Mouse (Mus musculus) hindbrain, embryonic 12.5 days (tissue): ENCODE measurements around the gene Rdh1. TPM values are rescaled to one million over a fixed set of nuclear protein-coding genes. Genes with fewer than 3 reads are reported as not detected.
"Not testable (repeated sequence)": the region's sequence is repeated elsewhere in the genome, so short reads cannot be mapped to it uniquely, and the experiment has no call there.

ENCODE experiments used
- ATAC-seq: fragments of 200-750 bp; cut with Nextera tagmentation; 2 replicates; pipeline ENCODE4 v1.8.0; 2017; ENCODE audit warnings: moderate TSS enrichment; ENCODE audit not compliant: low FRiP score
- H3K27ac ChIP-seq: fragments of 300-500 bp; sonication (generic); 2 replicates; pipeline ENCODE4 v1.5.1; 2016; ENCODE audit warnings: mild to moderate bottlenecking
- H3K27me3 ChIP-seq: fragments of 300-500 bp; sonication (generic); 2 replicates; pipeline ENCODE4 v1.6.1; 2016; ENCODE audit warnings: mild to moderate bottlenecking
- H3K36me3 ChIP-seq: fragments of 300-500 bp; sonication (generic); 2 replicates; pipeline ENCODE4 v1.6.1; 2016; ENCODE audit warnings: mild to moderate bottlenecking
- H3K4me1 ChIP-seq: fragments of 300-500 bp; sonication (generic); 2 replicates; pipeline ENCODE4 v1.6.1; 2016
- H3K4me2 ChIP-seq: fragments of 300-500 bp; sonication (generic); replicated peaks from 2 replicates; pipeline ENCODE4 v1.6.1; 2016; ENCODE audit warnings: mild to moderate bottlenecking
- H3K4me3 ChIP-seq: fragments of 300-500 bp; sonication (generic); 2 replicates; pipeline ENCODE4 v1.5.1; 2016; ENCODE audit warnings: mild to moderate bottlenecking
- H3K9ac ChIP-seq: fragments of 300-500 bp; sonication (generic); 2 replicates; pipeline ENCODE4 v1.6.1; 2016; ENCODE audit warnings: mild to moderate bottlenecking, moderate library complexity
- H3K9me3 ChIP-seq: fragments of 300-500 bp; sonication (generic); replicated peaks from 2 replicates; pipeline ENCODE4 v1.6.1; 2016; ENCODE audit warnings: mild to moderate bottlenecking
- WGBS: fragments of 180-500 bp; shearing (Covaris S2); methylation state at CpG from one replicate; pipeline ENCODE4 v1.1.7; 2016; 5-methylcytosine and 5-hydroxymethylcytosine counted together
- polyA plus RNA-seq: library from polyadenylated mRNA; unstranded; fragments of >200 nt; fragmentation: Nextera tagmentation; extraction: Ambion mirVana; gene quantifications from 2 replicates; pipeline ENCODE4 v1.2.1, GENCODE M21; 2016

Rdh1 gene
- polyA plus RNA-seq, 1 experiment from 2014 or later: not detected

GRCm38 (mm10) chr10:127802236-127802635 lies 42.7 kb downstream of the Rdh1 start:
- Histone ChIP-seq H3K9me3 (no peaks in the 10 kb centered on the region), H3K27me3 (no peaks in the 10 kb centered on the region), H3K9ac (no peak overlapping the region), H3K4me2 (no peak overlapping the region), H3K27ac (no peak overlapping the region), H3K4me1 (no peaks in the 10 kb centered on the region), H3K36me3 (no peaks in the 10 kb centered on the region), H3K4me3 (no peak overlapping the region)
- ATAC-seq: no peak
- WGBS: 80% methylated on average over 5 of the region's 5 CpGs

- H3K9ac ChIP-seq: no peak overlapping the region
- no peaks in the 10 kb centered on the region for H3K27me3 ChIP-seq
- H3K4me2 ChIP-seq: no peak overlapping the region
- ATAC-seq: no peak
- 58% methylated on average over 7 of the region's 7 CpGs for WGBS
- no peaks in the 10 kb centered on the region for H3K36me3 ChIP-seq
- no peak overlapping the region for H3K27ac ChIP-seq
- no peak overlapping the region for H3K4me3 ChIP-seq
- H3K9me3 ChIP-seq: no peaks in the 10 kb centered on the region
- H3K4me1 ChIP-seq: no peaks in the 10 kb centered on the region
Measured at GRCm38 (mm10) chr10:127804416-127804815, 44.9 kb downstream of the Rdh1 start.

- Histone ChIP-seq H3K27ac (no peak overlapping the region), H3K9me3 (peaks cover 6% of the 10 kb centered on the region; the same call in 1 of the 2 replicates), H3K9ac (no peak overlapping the region), H3K4me3 (no peak overlapping the region), H3K36me3 (no peaks in the 10 kb centered on the region), H3K4me1 (no peaks in the 10 kb centered on the region), H3K4me2 (no peak overlapping the region), H3K27me3 (no peaks in the 10 kb centered on the region)
- no peak for ATAC-seq
Measured at GRCm38 (mm10) chr10:127815888-127816287, 56.4 kb downstream of the Rdh1 start.

GRCm38 (mm10) chr10:127817268-127817910 lies 57.9 kb downstream of the Rdh1 start:
- not testable (repeated sequence) for H3K4me3 ChIP-seq, H3K9me3 ChIP-seq, H3K4me1 ChIP-seq, H3K27me3 ChIP-seq, H3K27ac ChIP-seq, H3K9ac ChIP-seq, ATAC-seq, H3K4me2 ChIP-seq, H3K36me3 ChIP-seq
- 79% methylated on average over 4 of the region's 4 CpGs for WGBS

Other genes with a start within 250 kb of the Rdh1 start
- gene Ndufa4l2, start 244.8 kb upstream of the Rdh1 start, polyA plus RNA-seq: 7.7 and 8.4 TPM in 2 replicates
- gene Shmt2, start 237.3 kb upstream of the Rdh1 start, polyA plus RNA-seq: 67.1 and 67.5 TPM in 2 replicates
- gene Nxph4, start 225.2 kb upstream of the Rdh1 start, polyA plus RNA-seq: 101 and 109 TPM in 2 replicates
- 111 and 115 TPM in 2 replicates for gene Lrp1, start 138.6 kb upstream of the Rdh1 start, polyA plus RNA-seq
- gene Stat6, start 116.7 kb upstream of the Rdh1 start, polyA plus RNA-seq: 8.8 and 11.3 TPM in 2 replicates
- gene Nemp1, start 92.8 kb upstream of the Rdh1 start, polyA plus RNA-seq: 7.8 and 8.9 TPM in 2 replicates
- gene Nab2, start 91.2 kb upstream of the Rdh1 start, polyA plus RNA-seq: 6.8 and 8.9 TPM in 2 replicates
- 0.33 and 0.67 TPM in 2 replicates for gene Myo1a, start 54.6 kb upstream of the Rdh1 start, polyA plus RNA-seq
- not detected in 2 replicates for gene Tac2, start 35.2 kb upstream of the Rdh1 start, polyA plus RNA-seq
- gene Zbtb39, start 20.2 kb upstream of the Rdh1 start, polyA plus RNA-seq: 5.2 and 5.3 TPM in 2 replicates
- 0.61 and 0.70 TPM in 2 replicates for gene Gpr182, start 8.0 kb upstream of the Rdh1 start, polyA plus RNA-seq
- gene Rdh16f1, start 66 bp downstream of the Rdh1 start, polyA plus RNA-seq: not detected in 2 replicates
- gene Rdh9, start 16.7 kb downstream of the Rdh1 start, polyA plus RNA-seq: 0.08 TPM in 1 of 2 replicates, not detected in the other
- gene Rdh16, start 41.4 kb downstream of the Rdh1 start, polyA plus RNA-seq: not detected in 2 replicates
- gene Rdh19, start 90.2 kb downstream of the Rdh1 start, polyA plus RNA-seq: not detected in 2 replicates
- not detected in 2 replicates for gene Rdh16f2, start 106.8 kb downstream of the Rdh1 start, polyA plus RNA-seq
- not detected in 2 replicates for gene Rdh7, start 129.1 kb downstream of the Rdh1 start, polyA plus RNA-seq
- gene Sdr9c7, start 138.8 kb downstream of the Rdh1 start, polyA plus RNA-seq: not detected in 2 replicates
- gene Hsd17b6, start 247.9 kb downstream of the Rdh1 start, polyA plus RNA-seq: not detected in 2 replicates